In the genomic region with DNA sequence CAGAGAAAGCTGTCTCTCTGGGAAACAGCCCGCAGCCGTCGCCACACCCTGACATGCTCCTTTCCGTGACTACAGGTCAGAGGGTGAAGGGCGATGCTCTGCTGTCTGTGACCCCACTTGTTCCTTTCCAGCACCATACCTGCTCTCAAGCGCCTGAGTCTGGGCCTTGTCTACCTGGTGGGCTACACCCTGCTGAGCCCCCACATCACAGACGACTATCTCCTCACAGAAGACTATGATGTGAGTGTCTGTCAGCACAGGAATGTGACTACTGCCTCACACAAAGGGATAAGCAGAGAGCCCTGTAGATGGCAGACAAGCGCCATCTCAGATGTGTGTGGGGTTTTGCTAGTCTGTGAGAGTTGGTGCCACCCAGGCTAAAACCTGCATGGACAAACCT, we compare ENCODE assay signal across 11 mouse cellular contexts. TPM values are rescaled to one million over a fixed set of nuclear protein-coding genes. Genes with fewer than 3 reads are reported as not detected.
DNase-seq lines count a peak whose midpoint lies in the region; ATAC-seq and TF ChIP-seq lines count a peak whose summit lies in the region.
"Had no signal": no experiment of that assay in that cellular context is flagged by ENCODE, and none has a peak within 500 bp of the region (broad histone marks: within the 10 kb centered on the region; RNA-seq: fewer than 3 reads in every experiment).

No protein-coding gene starts in this region.

- ATAC-seq in kidney, embryonic 14.5 days (ENCODE audit: low FRiP score, low TSS enrichment): no peak
- peak; percentile 28; the same call in 1 of the 2 replicates for ATAC-seq in forebrain, postnatal 0 days
- no peak for ATAC-seq in activated CD4-positive, CD25-positive, alpha-beta regulatory T cell, adult 4 months

- peak; percentile 53 for TF ChIP-seq CTCF in forebrain, postnatal 0 days (IDR thresholded peaks at IDR 0.05; ENCODE audit: low read depth)

- no peaks in the 10 kb centered on the region for H3K9me3 ChIP-seq in kidney, embryonic 14.5 days (ENCODE audit: control insufficient read depth, low read length)
- no peaks in the 10 kb centered on the region for H3K9me3 ChIP-seq in forebrain, postnatal 0 days (ENCODE audit: low read length)
- H3K9me3 ChIP-seq: heart, embryonic 15.5 days; limb, embryonic 12.5 days; midbrain, embryonic 10.5 days had no signal

- no peaks in the 10 kb centered on the region for H3K27me3 ChIP-seq in kidney, embryonic 14.5 days (ENCODE audit: control insufficient read depth, insufficient read depth, low read length)
- H3K27me3 ChIP-seq in forebrain, postnatal 0 days (ENCODE audit: insufficient read depth, low read length): no peaks in the 10 kb centered on the region
- H3K27me3 ChIP-seq: heart, embryonic 15.5 days; limb, embryonic 12.5 days had no signal

- no peak overlapping the region for H3K27ac ChIP-seq in kidney, embryonic 14.5 days (ENCODE audit: low read depth, low read length)
- no peak overlapping the region for H3K27ac ChIP-seq in forebrain, postnatal 0 days (ENCODE audit: low read depth, low read length)
- H3K27ac ChIP-seq: limb, embryonic 12.5 days; midbrain, embryonic 10.5 days had no signal

- 86% methylated on average over 8 of the region's 8 CpGs for WGBS in kidney, embryonic 14.5 days
- 78% methylated on average over 8 of the region's 8 CpGs for WGBS in forebrain, postnatal 0 days

- peaks cover 7% of the 10 kb centered on the region; the same call in 1 of the 2 replicates for H3K4me1 ChIP-seq in kidney, embryonic 14.5 days (ENCODE audit: control insufficient read depth, insufficient read depth, low read length)
- no peaks in the 10 kb centered on the region for H3K4me1 ChIP-seq in forebrain, postnatal 0 days (ENCODE audit: insufficient read depth)
- H3K4me1 ChIP-seq: limb, embryonic 12.5 days had no signal

- DNase-seq in kidney, postnatal 4 days: peak; percentile 35 to 55
- DNase-seq in 3T3-L1 (ENCODE audit: low read depth, low spot score): peak; percentile 67
- DNase-seq in A20 (ENCODE audit: low read depth, low spot score): peak; percentile 54
- DNase-seq in forebrain, postnatal 0 days: peak; percentile 31
- DNase-seq in cerebellum, adult 8-10 months: no peak
- DNase-seq: cerebellum, postnatal 25 days had no signal

- no peak overlapping the region for H3K9ac ChIP-seq in kidney, embryonic 14.5 days (ENCODE audit: low read depth, low read length)
- H3K9ac ChIP-seq in forebrain, postnatal 0 days: no peak overlapping the region
- H3K9ac ChIP-seq: heart, embryonic 15.5 days; limb, embryonic 12.5 days had no signal

- no peak overlapping the region for H3K4me3 ChIP-seq in kidney, embryonic 14.5 days (ENCODE audit: low read length)
- no peak overlapping the region for H3K4me3 ChIP-seq in forebrain, postnatal 0 days (ENCODE audit: low read depth, low read length)
- H3K4me3 ChIP-seq: heart, embryonic 15.5 days; limb, embryonic 12.5 days; midbrain, embryonic 10.5 days had no signal

- H3K4me2 ChIP-seq in kidney, embryonic 14.5 days (replicated peaks; ENCODE audit: low read depth, low read length): no peak overlapping the region
- no peak overlapping the region for H3K4me2 ChIP-seq in forebrain, postnatal 0 days (ENCODE audit: low read depth)
- H3K4me2 ChIP-seq: heart, embryonic 15.5 days; limb, embryonic 12.5 days had no signal

- peaks cover 74% of the 10 kb centered on the region for H3K36me3 ChIP-seq in kidney, embryonic 14.5 days (ENCODE audit: control insufficient read depth, insufficient read depth, low read length)
- H3K36me3 ChIP-seq in forebrain, postnatal 0 days (ENCODE audit: insufficient read depth): peaks cover 66% of the 10 kb centered on the region

RNA-seq across cellular contexts. Expression of a gene that starts 10.6 kb away (rescaled TPM):
- polyA plus RNA-seq in kidney, embryonic 14.5 days (2014; fragmentation: Nextera tagmentation; extraction: Ambion mirVana): 233 and 278 TPM in 2 replicates
- 105 TPM in 2 replicates for total RNA-seq in forebrain, postnatal 0 days (2014; rRNA removed)
- 96.2 and 116 TPM in 2 replicates for polyA plus RNA-seq in forebrain, postnatal 0 days (2015; fragmentation: Nextera tagmentation; extraction: Ambion mirVana)
- 100 to 1,000 TPM; 401 to 440 TPM for polyA plus RNA-seq in activated CD4-positive, CD25-positive, alpha-beta regulatory T cell, adult 4 months (2017; shearing (Covaris generic))

RNA-seq across cellular contexts. Expression of a gene that starts 10.8 kb away (rescaled TPM):
- polyA plus RNA-seq in kidney, embryonic 14.5 days (2014; fragmentation: Nextera tagmentation; extraction: Ambion mirVana): 341 and 402 TPM in 2 replicates
- total RNA-seq in forebrain, postnatal 0 days (2014; rRNA removed): 200 and 215 TPM in 2 replicates
- polyA plus RNA-seq in forebrain, postnatal 0 days (2015; fragmentation: Nextera tagmentation; extraction: Ambion mirVana): 271 TPM in 2 replicates
- polyA plus RNA-seq in activated CD4-positive, CD25-positive, alpha-beta regulatory T cell, adult 4 months (2017; shearing (Covaris generic)): 10 to 100 TPM; 72.2 to 87.3 TPM

RNA-seq across cellular contexts. Expression of a gene that starts 37.2 kb away (rescaled TPM):
- polyA plus RNA-seq in kidney, embryonic 14.5 days (2014; fragmentation: Nextera tagmentation; extraction: Ambion mirVana): 10.0 and 12.9 TPM in 2 replicates
- total RNA-seq in forebrain, postnatal 0 days (2014; rRNA removed): 2.2 and 2.9 TPM in 2 replicates
- polyA plus RNA-seq in forebrain, postnatal 0 days (2015; fragmentation: Nextera tagmentation; extraction: Ambion mirVana): 3.6 and 3.8 TPM in 2 replicates
- 100 to 1,000 TPM; 138 to 144 TPM for polyA plus RNA-seq in activated CD4-positive, CD25-positive, alpha-beta regulatory T cell, adult 4 months (2017; shearing (Covaris generic))

RNA-seq across cellular contexts. Expression of a gene that starts 38.5 kb away (rescaled TPM):
- 51.2 and 67.3 TPM in 2 replicates for polyA plus RNA-seq in kidney, embryonic 14.5 days (2014; fragmentation: Nextera tagmentation; extraction: Ambion mirVana)
- total RNA-seq in forebrain, postnatal 0 days (2014; rRNA removed): 27.6 and 35.6 TPM in 2 replicates
- 34.3 and 41.3 TPM in 2 replicates for polyA plus RNA-seq in forebrain, postnatal 0 days (2015; fragmentation: Nextera tagmentation; extraction: Ambion mirVana)
- 10 to 100 TPM; 24.3 to 25.9 TPM for polyA plus RNA-seq in activated CD4-positive, CD25-positive, alpha-beta regulatory T cell, adult 4 months (2017; shearing (Covaris generic))

RNA-seq across cellular contexts. Expression of a gene that starts 39.8 kb away (rescaled TPM):
- 564 and 762 TPM in 2 replicates for polyA plus RNA-seq in kidney, embryonic 14.5 days (2014; fragmentation: Nextera tagmentation; extraction: Ambion mirVana)
- total RNA-seq in forebrain, postnatal 0 days (2014; rRNA removed): 257 and 314 TPM in 2 replicates
- 699 and 862 TPM in 2 replicates for polyA plus RNA-seq in forebrain, postnatal 0 days (2015; fragmentation: Nextera tagmentation; extraction: Ambion mirVana)
- polyA plus RNA-seq in activated CD4-positive, CD25-positive, alpha-beta regulatory T cell, adult 4 months (2017; shearing (Covaris generic)): 100 to 1,000 TPM; 529 to 630 TPM
